Mouse (Mus musculus) midbrain, embryonic 11.5 days (tissue): ENCODE data around the gene Gm49416. TPM values are rescaled to one million over a fixed set of nuclear protein-coding genes. Genes with fewer than 3 reads are reported as not detected.

Experiments
- ATAC-seq: fragments of 200-750 bp; cut with Nextera tagmentation; 2 replicates; pipeline ENCODE4 v1.8.0; 2017; ENCODE audit warnings: moderate TSS enrichment, moderate library complexity; ENCODE audit not compliant: low FRiP score
- DNase-seq: peaks from one replicate; pipeline ENCODE4 v3.0.0; 2015; ENCODE audit warnings: low spot score; ENCODE audit errors: missing footprints
- H3K27ac ChIP-seq: fragments of 300-500 bp; sonication (generic); 2 replicates; pipeline ENCODE4 v1.5.1; 2014; ENCODE audit warnings: low read depth, low read length
- H3K27me3 ChIP-seq: fragments of 300-500 bp; sonication (generic); 2 replicates; pipeline ENCODE4 v1.6.1; 2014; ENCODE audit warnings: mild to moderate bottlenecking, low read length, moderate library complexity, mixed read lengths; ENCODE audit not compliant: control insufficient read depth, insufficient read depth
- H3K36me3 ChIP-seq: fragments of 300-500 bp; sonication (generic); 2 replicates; pipeline ENCODE4 v1.6.1; 2014; ENCODE audit warnings: mild to moderate bottlenecking, low read length, moderate library complexity, mixed read lengths; ENCODE audit not compliant: control insufficient read depth, insufficient read depth
- H3K4me1 ChIP-seq: fragments of 300-500 bp; sonication (generic); 2 replicates; pipeline ENCODE4 v1.6.1; 2014; ENCODE audit warnings: low read length; ENCODE audit not compliant: control insufficient read depth, insufficient read depth
- H3K4me2 ChIP-seq: fragments of 300-500 bp; sonication (generic); 2 replicates; pipeline ENCODE4 v1.6.1; 2014; ENCODE audit warnings: mild to moderate bottlenecking, moderate library complexity
- H3K4me3 ChIP-seq: fragments of 300-500 bp; sonication (generic); 2 replicates; pipeline ENCODE4 v1.5.1; 2014; ENCODE audit warnings: low read depth, low read length
- H3K9ac ChIP-seq: fragments of 300-500 bp; sonication (generic); 2 replicates; pipeline ENCODE4 v1.6.1; 2014; ENCODE audit warnings: low read length
- H3K9me3 ChIP-seq: fragments of 300-500 bp; sonication (generic); 2 replicates; pipeline ENCODE4 v1.6.1; 2016; ENCODE audit warnings: low read length; ENCODE audit not compliant: control insufficient read depth
- WGBS: fragments of 180-500 bp; shearing (Covaris S2); extraction: QIAGEN DNeasy Blood & Tissue Kit; methylation state at CpG from one replicate; pipeline ENCODE4 v1.1.7; 2014; 5-methylcytosine and 5-hydroxymethylcytosine counted together
- microRNA-seq: library from miRNA; unstranded; fragments of <30 nt; microRNA quantifications from one replicate; pipeline ENCODE4, GENCODE M21; 2017
- polyA plus RNA-seq: library from polyadenylated mRNA; unstranded; fragments of >200 nt; fragmentation: Nextera tagmentation; extraction: Ambion mirVana; gene quantifications from 2 replicates; pipeline ENCODE4 v1.2.1, GENCODE M21; 2014

Gm49416 gene
- polyA plus RNA-seq, 1 experiment from 2014 or later, result not detected

DNA sequence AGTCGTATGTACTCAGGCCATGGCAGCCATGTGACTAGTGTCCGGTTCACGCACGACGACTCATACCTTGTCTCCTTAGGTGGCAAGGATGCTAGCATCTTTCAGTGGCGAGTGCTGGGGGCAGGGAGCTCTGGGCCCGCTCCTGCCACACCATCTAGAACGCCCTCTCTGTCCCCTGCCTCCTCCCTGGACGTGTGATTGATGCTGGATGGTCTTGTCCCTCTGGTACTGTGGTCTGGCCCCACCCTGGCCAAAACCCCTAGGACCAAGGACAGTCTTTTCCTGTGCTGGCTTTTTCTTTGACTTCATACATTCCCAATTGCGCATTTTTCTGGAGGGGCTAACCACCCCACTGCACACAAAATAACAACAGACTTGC is 52.4 kb downstream of the Gm49416 start:
- peak; percentile 45 for ATAC-seq
- Histone ChIP-seq H3K4me2 (peak overlapping the region; percentile 73), H3K27me3 (no peaks in the 10 kb centered on the region), H3K36me3 (peaks cover 6% of the 10 kb centered on the region; the same call in 1 of the 2 replicates), H3K9me3 (no peaks in the 10 kb centered on the region), H3K9ac (peak overlapping the region; percentile 95), H3K4me1 (peaks cover 15% of the 10 kb centered on the region), H3K27ac (peak overlapping the region; percentile 67), H3K4me3 (peak overlapping the region; percentile 98)
- 31% methylated on average over 10 of the region's 10 CpGs for WGBS
- DNase-seq, result peak; percentile 91

DNA sequence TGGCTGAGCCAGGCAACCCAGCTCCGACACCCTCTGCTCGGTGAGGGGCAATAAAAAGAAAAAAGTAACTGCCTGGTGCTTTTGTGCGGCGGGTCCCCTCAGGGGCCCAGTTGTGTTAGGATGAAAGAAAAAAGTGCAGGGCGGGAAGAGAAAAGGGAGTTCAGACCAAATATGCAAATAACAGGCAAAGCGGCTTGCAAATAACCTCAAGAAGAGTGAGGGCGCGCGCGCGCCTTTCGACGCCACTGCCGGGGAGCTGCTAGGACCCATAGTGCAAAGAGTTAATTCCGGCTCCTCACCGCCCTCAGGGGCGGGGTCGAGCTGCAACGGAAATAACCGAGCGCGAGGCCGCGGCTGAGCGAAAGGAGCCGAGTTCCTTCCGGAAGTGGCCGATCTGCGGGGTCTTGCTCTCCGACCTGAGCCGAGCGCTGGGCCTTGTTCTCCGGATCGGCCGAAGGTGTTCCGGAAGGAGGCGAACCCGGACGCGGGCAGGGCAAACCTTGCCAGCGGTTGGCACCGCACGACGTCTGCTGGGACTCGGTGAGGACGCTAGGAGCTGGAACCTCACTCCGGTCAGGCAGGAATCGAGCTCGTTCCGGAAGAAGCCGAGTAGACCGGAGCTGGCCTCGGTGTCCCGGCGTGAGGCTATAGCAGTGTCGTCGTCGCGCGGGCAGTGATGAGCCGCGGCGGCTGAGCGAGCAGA is 52.9 kb downstream of the Gm49416 start, which contains the start of gene Mta2:
Gene Mta2 (plus strand): TSS at position 361 of the 703 bp plus-strand sequence.
- peak within 1 kb of the TSS; percentile 95 for H3K27ac ChIP-seq
- ATAC-seq (peak; percentile 96), DNase-seq (peak; percentile 100)
- H3K4me3 ChIP-seq, result peak within 1 kb of the TSS; percentile 98
- H3K36me3 ChIP-seq, result peaks cover 10% of the 10 kb centered on the region
- H3K27me3 ChIP-seq, result no peaks in the 10 kb centered on the region
- peak within 1 kb of the TSS; percentile 73 for H3K4me2 ChIP-seq
- no peaks in the 10 kb centered on the region for H3K9me3 ChIP-seq
- WGBS, result under 1% methylated on average over 64 of the region's 64 CpGs
- peak within 1 kb of the TSS; percentile 95 for H3K9ac ChIP-seq
- peaks cover 15% of the 10 kb centered on the region for H3K4me1 ChIP-seq

DNA sequence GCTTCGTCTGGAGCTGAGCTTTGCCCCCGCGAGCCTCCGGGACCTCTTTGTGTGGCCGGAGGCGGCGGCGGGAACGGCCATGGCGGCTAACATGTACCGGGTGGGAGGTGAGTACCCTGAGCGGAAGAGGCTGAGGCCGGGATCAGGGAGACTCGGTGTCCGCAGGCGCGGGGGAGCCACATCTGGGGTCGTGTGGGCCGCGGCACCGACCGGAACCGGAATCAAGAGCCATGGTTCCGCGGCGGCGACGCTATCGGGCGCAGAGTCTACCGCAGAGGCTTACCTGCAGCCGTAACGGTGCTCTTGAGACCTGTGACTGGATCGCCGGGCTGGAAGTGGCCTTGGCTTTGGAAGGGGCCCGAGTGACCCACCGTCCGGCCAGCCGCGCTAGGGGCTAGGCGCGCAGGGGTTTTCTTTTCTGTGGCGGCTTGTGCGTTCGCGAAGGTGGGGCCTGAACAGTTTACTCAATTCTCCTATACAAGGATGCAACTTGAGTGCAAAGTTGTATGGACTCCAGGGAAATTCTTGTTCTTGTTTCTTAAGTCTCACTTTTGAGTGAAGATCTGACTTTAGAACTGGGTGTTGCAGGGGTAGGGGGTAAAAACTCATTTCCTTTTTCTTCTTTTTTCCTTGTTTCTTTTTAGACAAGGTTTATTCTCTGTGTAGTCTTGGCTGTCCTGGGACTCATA is 53.7 kb downstream of the Gm49416 start:
- Histone ChIP-seq H3K4me2 (peak overlapping the region; percentile 73), H3K27me3 (no peaks in the 10 kb centered on the region), H3K9ac (peak overlapping the region; percentile 95), H3K36me3 (peaks cover 12% of the 10 kb centered on the region), H3K9me3 (no peaks in the 10 kb centered on the region), H3K4me1 (peaks cover 15% of the 10 kb centered on the region), H3K4me3 (peak overlapping the region; percentile 98), H3K27ac (peak overlapping the region; percentile 95)
- WGBS, result under 1% methylated on average over 44 of the region's 46 CpGs
- DNase-seq (peak; percentile 95), ATAC-seq (peak; percentile 66)

DNA sequence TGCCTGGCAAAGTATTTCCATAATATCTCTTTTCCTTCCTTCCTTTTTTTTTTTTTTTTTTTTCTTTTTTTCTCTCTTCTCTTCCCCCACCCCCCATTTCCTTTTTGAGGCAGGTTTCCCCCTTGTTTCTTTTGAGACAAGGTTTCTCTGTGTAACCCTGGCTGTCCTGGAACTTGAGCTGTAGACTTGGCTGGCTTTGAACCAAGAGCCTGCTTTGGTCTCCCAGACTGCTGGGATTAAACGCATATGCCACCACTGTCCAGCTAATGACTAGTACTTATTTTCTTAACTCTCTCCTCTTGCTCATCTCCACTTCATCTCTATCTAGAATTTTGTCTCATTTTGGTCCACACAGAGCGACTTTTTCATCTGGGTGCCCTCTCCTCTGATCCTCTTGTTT is 54.3 kb downstream of the Gm49416 start:
- no peaks in the 10 kb centered on the region for H3K27me3 ChIP-seq
- H3K36me3 ChIP-seq, result peaks cover 19% of the 10 kb centered on the region
- peak overlapping the region; percentile 73 for H3K4me2 ChIP-seq
- H3K4me3 ChIP-seq, result peak overlapping the region; percentile 98
- no peak overlapping the region for H3K27ac ChIP-seq
- H3K4me1 ChIP-seq, result peaks cover 15% of the 10 kb centered on the region
- 79% methylated on average over 2 of the region's 2 CpGs for WGBS
- H3K9me3 ChIP-seq, result no peaks in the 10 kb centered on the region
- DNase-seq (peak; percentile 82), ATAC-seq (no peak)
- peak overlapping the region; percentile 95 for H3K9ac ChIP-seq

DNA sequence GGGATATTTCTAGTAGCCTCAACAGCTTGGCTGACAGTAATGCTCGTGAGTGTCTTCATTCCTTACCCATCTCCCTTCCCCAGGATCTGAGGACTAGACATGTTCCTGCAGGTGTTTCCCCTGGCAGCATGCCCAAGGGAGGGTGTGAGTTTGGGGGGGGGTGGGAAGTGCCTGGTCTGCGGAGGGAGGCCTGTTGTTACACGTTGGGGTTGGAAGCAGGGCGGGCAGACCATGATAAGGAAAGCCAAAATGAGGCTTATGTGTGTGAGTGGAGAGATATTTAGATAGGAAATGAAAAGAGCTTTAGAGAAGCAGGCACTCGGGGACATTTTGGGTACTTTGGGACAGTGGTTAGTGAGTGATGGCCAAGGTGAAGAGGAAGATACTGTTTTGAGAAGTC is 55.3 kb downstream of the Gm49416 start:
- Histone ChIP-seq H3K4me3 (no peak overlapping the region), H3K4me1 (peaks cover 15% of the 10 kb centered on the region), H3K9ac (peak overlapping the region; percentile 16), H3K27me3 (no peaks in the 10 kb centered on the region), H3K36me3 (peaks cover 27% of the 10 kb centered on the region), H3K4me2 (no peak overlapping the region), H3K27ac (no peak overlapping the region), H3K9me3 (no peaks in the 10 kb centered on the region)
- ATAC-seq (no peak), DNase-seq (peak; percentile 61)
- 83% methylated on average over 5 of the region's 5 CpGs for WGBS

DNA sequence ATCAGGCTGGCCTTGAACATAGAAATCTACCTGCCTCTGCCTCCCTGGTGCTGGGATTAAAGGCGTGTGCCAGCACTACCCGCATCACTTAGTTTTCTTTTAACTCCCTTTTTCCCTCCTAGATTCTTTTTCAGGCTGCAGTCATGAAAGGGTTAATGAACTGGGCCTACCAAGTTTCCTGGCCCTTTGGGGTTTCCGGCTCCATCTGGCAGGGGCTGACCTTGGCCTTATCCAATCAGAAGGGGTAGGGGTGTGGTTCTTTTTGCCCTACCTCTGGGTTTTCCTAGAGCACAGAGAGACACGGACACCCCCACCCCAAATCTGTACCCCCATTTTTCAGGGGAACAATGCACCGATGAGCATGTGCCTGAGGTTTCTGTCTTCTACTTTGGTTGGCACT is 56.0 kb downstream of the Gm49416 start:
- 60% methylated on average over 5 of the region's 5 CpGs for WGBS
- no peaks in the 10 kb centered on the region for H3K9me3 ChIP-seq
- no peaks in the 10 kb centered on the region for H3K27me3 ChIP-seq
- H3K4me3 ChIP-seq, result peak overlapping the region; percentile 4; the same call in 1 of the 2 replicates
- no peak overlapping the region for H3K27ac ChIP-seq
- H3K9ac ChIP-seq, result no peak overlapping the region
- 0 out of 2 replicates have a peak overlapping the region, but pooled peaks have one; percentile 11 for H3K4me2 ChIP-seq
- peaks cover 15% of the 10 kb centered on the region for H3K4me1 ChIP-seq
- peak; percentile 94 for DNase-seq
- H3K36me3 ChIP-seq, result peaks cover 30% of the 10 kb centered on the region
- ATAC-seq, result no peak

Small RNAs within 50 kb of the gene (microRNA-seq; reads per million reads assigned to microRNA genes)
- gene Mir5136, result not detected

Other genes with a start within 250 kb of the Gm49416 start
- gene Chrm1, start 225.1 kb upstream of the Gm49416 start, polyA plus RNA-seq, result 0.04 TPM in 2 replicates
- gene Slc3a2, start 165.6 kb upstream of the Gm49416 start, polyA plus RNA-seq, result 139 and 142 TPM in 2 replicates
- gene Wdr74, start 153.1 kb upstream of the Gm49416 start, polyA plus RNA-seq, result 74.2 and 83.7 TPM in 2 replicates
- gene 1700092M07Rik, start 148.2 kb upstream of the Gm49416 start, polyA plus RNA-seq, result 1.5 and 2.7 TPM in 2 replicates
- gene Stx5a, start 147.5 kb upstream of the Gm49416 start, polyA plus RNA-seq, result 85.6 and 94.7 TPM in 2 replicates
- gene Nxf1, start 131.9 kb upstream of the Gm49416 start, polyA plus RNA-seq, result 209 and 235 TPM in 2 replicates
- 190 and 197 TPM in 2 replicates for gene Tmem223, start 117.9 kb upstream of the Gm49416 start, polyA plus RNA-seq
- gene Tmem179b, start 114.5 kb upstream of the Gm49416 start, polyA plus RNA-seq, result 40.8 and 45.7 TPM in 2 replicates
- 15.4 and 19.6 TPM in 2 replicates for gene Taf6l, start 102.5 kb upstream of the Gm49416 start, polyA plus RNA-seq
- gene Polr2g, start 90.3 kb upstream of the Gm49416 start, polyA plus RNA-seq, result 169 and 177 TPM in 2 replicates
- gene Zbtb3, start 86.4 kb upstream of the Gm49416 start, polyA plus RNA-seq, result 6.1 and 6.5 TPM in 2 replicates
- gene Ttc9c, start 69.6 kb upstream of the Gm49416 start, polyA plus RNA-seq, result 51.7 and 59.7 TPM in 2 replicates
- 6.1 and 6.2 TPM in 2 replicates for gene Hnrnpul2, start 68.9 kb upstream of the Gm49416 start, polyA plus RNA-seq
- gene AC129217.1, start 59.2 kb upstream of the Gm49416 start, polyA plus RNA-seq, result not detected in 2 replicates
- 50.6 and 52.7 TPM in 2 replicates for gene Bscl2, start 51.5 kb upstream of the Gm49416 start, polyA plus RNA-seq
- gene Gng3, start 49.7 kb upstream of the Gm49416 start, polyA plus RNA-seq, result 128 and 133 TPM in 2 replicates
- 0.18 and 0.30 TPM in 2 replicates for gene Lrrn4cl, start 38.2 kb upstream of the Gm49416 start, polyA plus RNA-seq
- 169 and 183 TPM in 2 replicates for gene Ubxn1, start 17.4 kb upstream of the Gm49416 start, polyA plus RNA-seq
- gene Uqcc3, start 8.0 kb upstream of the Gm49416 start, polyA plus RNA-seq, result 54.6 and 59.1 TPM in 2 replicates
- 109 and 123 TPM in 2 replicates for gene Lbhd1, start 5.2 kb upstream of the Gm49416 start, polyA plus RNA-seq
- gene Gm49403, start 5.0 kb upstream of the Gm49416 start, polyA plus RNA-seq, result not detected in 2 replicates
- gene 1810009A15Rik, start 73 bp upstream of the Gm49416 start, polyA plus RNA-seq, result 115 and 116 TPM in 2 replicates
- gene Ints5, start 4.1 kb downstream of the Gm49416 start, polyA plus RNA-seq, result 29.7 and 33.3 TPM in 2 replicates
- gene Ganab, start 9.1 kb downstream of the Gm49416 start, polyA plus RNA-seq, result 101 and 109 TPM in 2 replicates
- 42.1 and 46.0 TPM in 2 replicates for gene B3gat3, start 31.4 kb downstream of the Gm49416 start, polyA plus RNA-seq
- gene Rom1, start 40.4 kb downstream of the Gm49416 start, polyA plus RNA-seq, result 1.4 and 2.3 TPM in 2 replicates
- gene Eml3, start 40.6 kb downstream of the Gm49416 start, polyA plus RNA-seq, result 5.8 and 8.2 TPM in 2 replicates
- gene Mta2, start 52.9 kb downstream of the Gm49416 start, polyA plus RNA-seq, result 50.9 and 56.0 TPM in 2 replicates
- 23.5 and 28.4 TPM in 2 replicates for gene Tut1, start 64.9 kb downstream of the Gm49416 start, polyA plus RNA-seq
- 435 and 439 TPM in 2 replicates for gene Eef1g, start 78.1 kb downstream of the Gm49416 start, polyA plus RNA-seq
- 5.0 and 6.3 TPM in 2 replicates for gene Ahnak, start 100.4 kb downstream of the Gm49416 start, polyA plus RNA-seq
- gene Scgb1a1, start 199.0 kb downstream of the Gm49416 start, polyA plus RNA-seq, result not detected in 2 replicates
- gene Asrgl1, start 246.7 kb downstream of the Gm49416 start, polyA plus RNA-seq, result 13.5 and 14.2 TPM in 2 replicates